Mouse (Mus musculus): Measurements from ENCODE around the gene Mrpl2. TPM values are rescaled to one million over a fixed set of nuclear protein-coding genes. Genes with fewer than 3 reads are reported as not detected.

Mrpl2 gene
- polyA plus RNA-seq, 1 experiment from 2014 or later = 137 TPM

- Histone ChIP-seq H3K9me3 (no peaks in the 10 kb centered on the region), H3K4me1 (peaks cover 47% of the 10 kb centered on the region), H3K4me3 (peak overlapping the region; percentile 93), H3K27me3 (ENCODE audit: poor library complexity, severe bottlenecking) (no peaks in the 10 kb centered on the region), H3K27ac (peak overlapping the region; percentile 91), H3K36me3 (replicated peaks) (peaks cover 65% of the 10 kb centered on the region)
- DNase-seq (ENCODE audit: extremely low spot score, low spot score) = no peak
- 2% methylated on average over 34 of the region's 34 CpGs for WGBS
These were observed 34.1 kb downstream of the Mrpl2 start for GRCm38 (mm10) chr17:46679843-46680759.

GRCm38 (mm10) chr17:46680760-46681373, 34.8 kb downstream of the Mrpl2 start, which contains the start of gene Klhdc3:
TSS of gene Klhdc3 (minus strand) at chr17:46680914.
- H3K36me3 ChIP-seq (replicated peaks) = peaks cover 65% of the 10 kb centered on the region
- peak; percentile 100 for DNase-seq (ENCODE audit: extremely low spot score, low spot score)
- peak within 1 kb of the TSS; percentile 91 for H3K27ac ChIP-seq
- H3K4me3 ChIP-seq = peak within 1 kb of the TSS; percentile 93
- peaks cover 45% of the 10 kb centered on the region for H3K4me1 ChIP-seq
- H3K9me3 ChIP-seq = no peaks in the 10 kb centered on the region
- under 1% methylated on average over 49 of the region's 49 CpGs for WGBS
- H3K27me3 ChIP-seq (ENCODE audit: poor library complexity, severe bottlenecking) = no peaks in the 10 kb centered on the region

GRCm38 (mm10) chr17:46681466-46682118, 35.6 kb downstream of the Mrpl2 start:
- Histone ChIP-seq H3K36me3 (replicated peaks) (peaks cover 65% of the 10 kb centered on the region), H3K4me1 (peaks cover 45% of the 10 kb centered on the region), H3K4me3 (peak overlapping the region; percentile 93), H3K27ac (peak overlapping the region; percentile 91), H3K27me3 (ENCODE audit: poor library complexity, severe bottlenecking) (no peaks in the 10 kb centered on the region), H3K9me3 (no peaks in the 10 kb centered on the region)
- DNase-seq (ENCODE audit: extremely low spot score, low spot score) = no peak
- WGBS = 29% methylated on average over 12 of the region's 12 CpGs

GRCm38 (mm10) chr17:46682654-46683389, 36.8 kb downstream of the Mrpl2 start:
- DNase-seq (ENCODE audit: extremely low spot score, low spot score) = no peak
- H3K36me3 ChIP-seq (replicated peaks) = peaks cover 65% of the 10 kb centered on the region
- H3K4me1 ChIP-seq = peaks cover 45% of the 10 kb centered on the region
- H3K9me3 ChIP-seq = no peaks in the 10 kb centered on the region
- H3K4me3 ChIP-seq = no peak overlapping the region
- WGBS = 80% methylated on average over 16 of the region's 16 CpGs
- H3K27ac ChIP-seq = no peak overlapping the region
- H3K27me3 ChIP-seq (ENCODE audit: poor library complexity, severe bottlenecking) = no peaks in the 10 kb centered on the region

GRCm38 (mm10) chr17:46685913-46686312, 39.9 kb downstream of the Mrpl2 start:
- 94% methylated on average over 6 of the region's 6 CpGs for WGBS
- Histone ChIP-seq H3K36me3 (replicated peaks) (peaks cover 77% of the 10 kb centered on the region), H3K9me3 (no peaks in the 10 kb centered on the region), H3K27ac (no peak overlapping the region), H3K4me1 (peaks cover 21% of the 10 kb centered on the region), H3K4me3 (no peak overlapping the region), H3K27me3 (ENCODE audit: poor library complexity, severe bottlenecking) (no peaks in the 10 kb centered on the region)
- no peak for DNase-seq (ENCODE audit: extremely low spot score, low spot score)

- no peak overlapping the region for H3K4me3 ChIP-seq
- DNase-seq (ENCODE audit: extremely low spot score, low spot score) = no peak
- H3K36me3 ChIP-seq (replicated peaks) = peaks cover 85% of the 10 kb centered on the region
- peaks cover 7% of the 10 kb centered on the region; the same call in 1 of the 2 replicates for H3K4me1 ChIP-seq
- 94% methylated on average over 12 of the region's 12 CpGs for WGBS
- no peak overlapping the region for H3K27ac ChIP-seq
- no peaks in the 10 kb centered on the region for H3K9me3 ChIP-seq
- no peaks in the 10 kb centered on the region for H3K27me3 ChIP-seq (ENCODE audit: poor library complexity, severe bottlenecking)
These were observed 44.6 kb downstream of the Mrpl2 start for GRCm38 (mm10) chr17:46690665-46691064.

- 88% methylated on average over 2 of the region's 2 CpGs for WGBS
- H3K36me3 ChIP-seq (replicated peaks) = peaks cover 85% of the 10 kb centered on the region
These were observed 45.4 kb downstream of the Mrpl2 start for GRCm38 (mm10) chr17:46691390-46691789.

GRCm38 (mm10) chr17:46694517-46695063, 48.6 kb downstream of the Mrpl2 start:
- peaks cover 7% of the 10 kb centered on the region; the same call in 1 of the 2 replicates for H3K4me1 ChIP-seq
- H3K9me3 ChIP-seq = no peaks in the 10 kb centered on the region
- no peak for DNase-seq (ENCODE audit: extremely low spot score, low spot score)
- H3K36me3 ChIP-seq (replicated peaks) = peaks cover 91% of the 10 kb centered on the region
- 98% methylated on average over 1 of the region's 1 CpGs for WGBS
- H3K27me3 ChIP-seq (ENCODE audit: poor library complexity, severe bottlenecking) = no peaks in the 10 kb centered on the region
- H3K27ac ChIP-seq = no peak overlapping the region
- H3K4me3 ChIP-seq = no peak overlapping the region

More at GRCm38 (mm10) chr17:46691390-46691789, 45.4 kb downstream of the Mrpl2 start:
- Histone ChIP-seq H3K4me1 (peaks cover 7% of the 10 kb centered on the region; the same call in 1 of the 2 replicates), H3K27ac (no peak overlapping the region), H3K4me3 (no peak overlapping the region), H3K27me3 (ENCODE audit: poor library complexity, severe bottlenecking) (no peaks in the 10 kb centered on the region), H3K9me3 (no peaks in the 10 kb centered on the region)
- DNase-seq (ENCODE audit: extremely low spot score, low spot score) = no peak

- no peak overlapping the region for H3K4me3 ChIP-seq
- H3K27me3 ChIP-seq (ENCODE audit: poor library complexity, severe bottlenecking) = no peaks in the 10 kb centered on the region
- H3K4me1 ChIP-seq = peaks cover 32% of the 10 kb centered on the region
- peaks cover 83% of the 10 kb centered on the region for H3K36me3 ChIP-seq (replicated peaks)
- no peak for DNase-seq (ENCODE audit: extremely low spot score, low spot score)
- H3K27ac ChIP-seq = no peak overlapping the region
- no peaks in the 10 kb centered on the region for H3K9me3 ChIP-seq
- WGBS = 92% methylated on average over 6 of the region's 6 CpGs
These were observed 52.5 kb downstream of the Mrpl2 start for GRCm38 (mm10) chr17:46698515-46698914.

GRCm38 (mm10) chr17:46699245-46699644, 53.2 kb downstream of the Mrpl2 start:
- Histone ChIP-seq H3K27me3 (ENCODE audit: poor library complexity, severe bottlenecking) (no peaks in the 10 kb centered on the region), H3K27ac (no peak overlapping the region), H3K4me1 (peaks cover 40% of the 10 kb centered on the region), H3K4me3 (no peak overlapping the region), H3K36me3 (replicated peaks) (peaks cover 76% of the 10 kb centered on the region), H3K9me3 (no peaks in the 10 kb centered on the region)
- 92% methylated on average over 5 of the region's 5 CpGs for WGBS
- DNase-seq (ENCODE audit: extremely low spot score, low spot score) = no peak

Measured in forebrain, embryonic 10.5 days (tissue).